Mouse (Mus musculus) olfactory bulb, adult 2 months (tissue): ENCODE results near the gene Gzf1.

Experiments used
- CTCF ChIP-seq: fragments of 200-500 bp; IDR thresholded peaks from 2 replicates; pipeline ENCODE4 v1.5.1; 2012; ENCODE audit warnings: low read depth, mild to moderate bottlenecking, low read length, moderate library complexity; ENCODE audit not compliant: insufficient read depth
- POLR2A ChIP-seq: fragments of 200-500 bp; IDR thresholded peaks from 2 replicates; pipeline ENCODE4 v1.6.1; 2012; ENCODE audit warnings: mild to moderate bottlenecking, low read depth, low read length, moderate library complexity; ENCODE audit not compliant: insufficient read depth

- TF ChIP-seq POLR2A = no peak
- TF ChIP-seq CTCF = no peak
Measured at GRCm38 (mm10) chr2:148698571-148698970, 17.7 kb downstream of the Gzf1 start.
